Mouse (Mus musculus) myocyte (in vitro differentiated cells): ENCODE results near the gene Col6a5.

Source experiments
- POLR2A ChIP-seq: IDR thresholded peaks from one replicate; pipeline ENCODE4 v1.6.1; 2011; ENCODE audit warnings: low read depth, mild to moderate bottlenecking, control low read depth, moderate library complexity; ENCODE audit not compliant: insufficient read length
- USF1 ChIP-seq: IDR thresholded peaks from one replicate; pipeline ENCODE4 v1.6.1; 2011; ENCODE audit warnings: low read depth, mild to moderate bottlenecking, control low read depth, moderate library complexity

DNA sequence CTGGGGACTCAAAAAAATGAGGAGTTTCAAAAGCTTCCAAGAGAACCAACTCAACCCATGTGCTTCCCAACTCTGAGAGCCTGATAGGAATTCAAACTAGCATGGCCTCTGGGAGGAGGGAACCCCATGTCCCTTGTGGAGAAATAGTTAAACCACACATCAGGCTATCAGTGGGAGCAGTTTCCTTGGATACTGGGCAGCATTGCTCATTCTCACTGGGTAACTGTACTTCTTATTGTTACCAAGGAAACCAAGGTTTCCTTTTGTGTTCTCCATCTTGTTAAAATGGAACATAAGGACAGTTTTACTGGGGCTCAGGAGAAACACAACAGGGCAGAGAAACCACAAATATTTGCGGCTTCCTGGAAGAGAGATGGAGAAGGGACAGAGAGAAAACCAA, 10.7 kb downstream of the Col6a5 start:
- no peak for TF ChIP-seq POLR2A
- TF ChIP-seq USF1 = no peak
